Mouse (Mus musculus): Measurements from ENCODE around the gene Parp11.

- TF ChIP-seq POLR2A (IDR thresholded peaks at IDR 0.05; ENCODE audit: insufficient read depth, low read depth, low read length): no peak
- no peak for TF ChIP-seq CTCF (IDR thresholded peaks at IDR 0.05)
Measured at GRCm38 (mm10) chr6:127492561-127492960, 45.9 kb downstream of the Parp11 start.
